Mouse (Mus musculus): Measurements from ENCODE around the gene Hdac10. TPM values are rescaled to one million over a fixed set of nuclear protein-coding genes. Genes with fewer than 3 reads are reported as not detected.

Hdac10 gene
- 15.7 and 18.0 TPM in 2 replicates for total RNA-seq (2017)

- peak; percentile 61 for ATAC-seq (replicated peaks; ENCODE audit: low read depth, poor library complexity, severe bottlenecking)
Observed at GRCm38 (mm10) chr15:89128382-89129350, at the start of gene Hdac10. Hdac10 (minus strand) TSS chr15:89128700.

GRCm38 (mm10) chr15:89177576-89178259, 49.2 kb upstream of the Hdac10 start:
- peak; percentile 20 for ATAC-seq (replicated peaks; ENCODE audit: low read depth, poor library complexity, severe bottlenecking)

- peak; percentile 21; the same call in 1 of the 2 replicates for ATAC-seq (replicated peaks; ENCODE audit: low read depth, poor library complexity, severe bottlenecking)
Observed at GRCm38 (mm10) chr15:89177121-89177520, 48.6 kb upstream of the Hdac10 start.

- ATAC-seq (replicated peaks; ENCODE audit: low read depth, poor library complexity, severe bottlenecking), result no peak
Observed at GRCm38 (mm10) chr15:89175411-89176155, 47.1 kb upstream of the Hdac10 start.

- no peak for ATAC-seq (replicated peaks; ENCODE audit: low read depth, poor library complexity, severe bottlenecking)
Observed at GRCm38 (mm10) chr15:89174889-89175339, 46.4 kb upstream of the Hdac10 start.

- ATAC-seq (replicated peaks; ENCODE audit: low read depth, poor library complexity, severe bottlenecking), result peak; percentile 19; the same call in 1 of the 2 replicates
Observed at GRCm38 (mm10) chr15:89173906-89174214, 45.4 kb upstream of the Hdac10 start.

- ATAC-seq (replicated peaks; ENCODE audit: low read depth, poor library complexity, severe bottlenecking), result no peak
Observed at GRCm38 (mm10) chr15:89173024-89173905, 44.8 kb upstream of the Hdac10 start.

GRCm38 (mm10) chr15:89172276-89172935, 43.9 kb upstream of the Hdac10 start:
- peak; percentile 60 for ATAC-seq (replicated peaks; ENCODE audit: low read depth, poor library complexity, severe bottlenecking)

GRCm38 (mm10) chr15:89171526-89172051, 43.1 kb upstream of the Hdac10 start:
- peak; percentile 14; the same call in 1 of the 2 replicates for ATAC-seq (replicated peaks; ENCODE audit: low read depth, poor library complexity, severe bottlenecking)

GRCm38 (mm10) chr15:89170102-89170501, 41.6 kb upstream of the Hdac10 start:
- ATAC-seq (replicated peaks; ENCODE audit: low read depth, poor library complexity, severe bottlenecking), result no peak

GRCm38 (mm10) chr15:89169431-89169830, 40.9 kb upstream of the Hdac10 start:
- ATAC-seq (replicated peaks; ENCODE audit: low read depth, poor library complexity, severe bottlenecking), result no peak

- no peak for ATAC-seq (replicated peaks; ENCODE audit: low read depth, poor library complexity, severe bottlenecking)
Observed at GRCm38 (mm10) chr15:89168922-89169321, 40.4 kb upstream of the Hdac10 start.

- no peak for ATAC-seq (replicated peaks; ENCODE audit: low read depth, poor library complexity, severe bottlenecking)
Observed at GRCm38 (mm10) chr15:89165478-89165877, 37.0 kb upstream of the Hdac10 start.

GRCm38 (mm10) chr15:89161397-89161796, 32.9 kb upstream of the Hdac10 start:
- no peak for ATAC-seq (replicated peaks; ENCODE audit: low read depth, poor library complexity, severe bottlenecking)

- no peak for ATAC-seq (replicated peaks; ENCODE audit: low read depth, poor library complexity, severe bottlenecking)
Observed at GRCm38 (mm10) chr15:89158516-89158915, 30.0 kb upstream of the Hdac10 start.

GRCm38 (mm10) chr15:89157954-89158353, 29.5 kb upstream of the Hdac10 start:
- peak; percentile 95 for ATAC-seq (replicated peaks; ENCODE audit: low read depth, poor library complexity, severe bottlenecking)

GRCm38 (mm10) chr15:89152312-89152711, 23.8 kb upstream of the Hdac10 start:
- ATAC-seq (replicated peaks; ENCODE audit: low read depth, poor library complexity, severe bottlenecking), result no peak

GRCm38 (mm10) chr15:89150041-89150390, 21.5 kb upstream of the Hdac10 start:
- ATAC-seq (replicated peaks; ENCODE audit: low read depth, poor library complexity, severe bottlenecking), result peak; percentile 62

All from common myeloid progenitor, adult 5-6 weeks (primary cell).